Mouse (Mus musculus) kidney, adult 2 months (tissue): ENCODE measurements around the gene Huwe1. TPM values are rescaled to one million over a fixed set of nuclear protein-coding genes. Genes with fewer than 3 reads are reported as not detected.

Source experiments
- DNase-seq: peaks from one replicate; pipeline ENCODE4 v3.0.0; 2021
- H3K27ac ChIP-seq: fragments of 200-500 bp; 2 replicates; pipeline ENCODE4 v1.5.1; 2012; ENCODE audit warnings: low read depth, low read length, control low read depth, inconsistent platforms; ENCODE audit not compliant: insufficient read depth
- H3K27me3 ChIP-seq: fragments of 200-500 bp; replicated peaks from 2 replicates; pipeline ENCODE4 v1.6.1; 2012; ENCODE audit warnings: mild to moderate bottlenecking, moderate library complexity, low read length, inconsistent platforms; ENCODE audit not compliant: control insufficient read depth, insufficient read depth
- H3K36me3 ChIP-seq: fragments of 200-500 bp; 2 replicates; pipeline ENCODE4 v1.6.1; 2012; ENCODE audit warnings: mild to moderate bottlenecking, moderate library complexity, low read length, inconsistent platforms; ENCODE audit not compliant: control insufficient read depth, insufficient read depth
- H3K4me1 ChIP-seq: fragments of 200-500 bp; 2 replicates; pipeline ENCODE4 v1.6.1; 2011; ENCODE audit warnings: low read length; ENCODE audit not compliant: control insufficient read depth, insufficient read depth
- H3K4me3 ChIP-seq: fragments of 200-500 bp; 2 replicates; pipeline ENCODE4 v1.5.1; 2011; ENCODE audit warnings: mild to moderate bottlenecking, low read depth, low read length, control low read depth; ENCODE audit not compliant: insufficient read depth
- CTCF ChIP-seq: fragments of 200-500 bp; conservative IDR thresholded peaks from 2 replicates; pipeline ENCODE4 v1.5.1; 2011; ENCODE audit warnings: low read depth, mild to moderate bottlenecking, control low read depth, low read length, moderate library complexity, mixed read lengths; ENCODE audit not compliant: insufficient read depth, insufficient read length
- POLR2A ChIP-seq: fragments of 200-500 bp; IDR thresholded peaks from one replicate; pipeline ENCODE4 v1.6.1; 2011; ENCODE audit warnings: low read depth, low read length, control low read depth
- WGBS: fragments of 180-500 bp; shearing (Covaris S2); methylation state at CpG from one replicate; pipeline ENCODE4 v1.1.7; 2018; 5-methylcytosine and 5-hydroxymethylcytosine counted together
- polyA plus RNA-seq: library from polyadenylated mRNA; depleted of rRNA; stranded (reverse); fragments of >200 nt; gene quantifications from 2 replicates; pipeline ENCODE4 v1.2.3, GENCODE M21; 2012; rRNA removed

Huwe1 gene
- polyA plus RNA-seq: 49.6 and 52.0 TPM in 2 replicates

GRCm38 (mm10) chrX:151800701-151801511, at the start of gene Huwe1:
Gene Huwe1, plus strand, starts transcription at chrX:151800807.
- under 1% methylated on average over 29 of the region's 36 CpGs for WGBS
- peak within 1 kb of the TSS; percentile 79 for H3K4me3 ChIP-seq
- TF ChIP-seq POLR2A (no peak), CTCF (no peak)
- H3K36me3 ChIP-seq: no peaks in the 10 kb centered on the region
- H3K27ac ChIP-seq: peak within 1 kb of the TSS; percentile 77
- H3K27me3 ChIP-seq: no peaks in the 10 kb centered on the region
- no peaks in the 10 kb centered on the region; the same call in 1 of the 2 replicates for H3K4me1 ChIP-seq
- peak; percentile 72 for DNase-seq

GRCm38 (mm10) chrX:151780348-151780747, 20.3 kb upstream of the Huwe1 start:
- 82% methylated on average over 1 of the region's 1 CpGs for WGBS
- TF ChIP-seq CTCF (no peak), POLR2A (no peak)
- H3K27ac ChIP-seq: no peak overlapping the region
- H3K4me1 ChIP-seq: no peaks in the 10 kb centered on the region
- peak; percentile 8 for DNase-seq
- H3K27me3 ChIP-seq: no peaks in the 10 kb centered on the region
- no peaks in the 10 kb centered on the region for H3K36me3 ChIP-seq
- H3K4me3 ChIP-seq: no peak overlapping the region

DNA sequence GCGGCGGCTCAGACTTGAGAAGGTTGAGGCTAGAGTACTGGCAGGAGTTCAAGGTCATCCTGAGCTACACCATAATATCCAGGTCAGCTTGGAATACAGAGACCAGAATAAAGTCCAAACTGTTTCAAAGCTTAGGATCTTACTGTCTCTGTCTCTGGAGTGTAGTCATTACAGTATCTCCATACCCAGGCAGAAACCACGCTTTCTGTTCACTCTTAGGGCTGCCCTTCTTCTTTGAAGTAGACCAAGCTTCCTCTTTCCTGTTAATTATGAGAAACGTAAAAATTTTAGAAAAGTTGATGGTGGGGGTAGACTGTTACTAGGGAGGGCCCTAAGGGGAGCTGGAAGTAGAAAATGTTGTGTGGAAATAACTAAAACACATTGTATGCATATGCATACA, 17.7 kb upstream of the Huwe1 start:
- no peak overlapping the region for H3K4me3 ChIP-seq
- peak; percentile 36 for DNase-seq
- TF ChIP-seq CTCF: no peak
- TF ChIP-seq POLR2A: no peak
- H3K27me3 ChIP-seq: no peaks in the 10 kb centered on the region
- H3K36me3 ChIP-seq: no peaks in the 10 kb centered on the region
- WGBS: 49% methylated on average over 4 of the region's 4 CpGs
- no peaks in the 10 kb centered on the region for H3K4me1 ChIP-seq
- H3K27ac ChIP-seq: no peak overlapping the region

GRCm38 (mm10) chrX:151792766-151793165, 7.8 kb upstream of the Huwe1 start:
- no peak for DNase-seq
- TF ChIP-seq CTCF (no peak), POLR2A (no peak)
- no peaks in the 10 kb centered on the region for H3K4me1 ChIP-seq
- H3K4me3 ChIP-seq: no peak overlapping the region
- H3K27me3 ChIP-seq: no peaks in the 10 kb centered on the region
- no peak overlapping the region for H3K27ac ChIP-seq
- no peaks in the 10 kb centered on the region for H3K36me3 ChIP-seq
- WGBS: 28% methylated on average over 2 of the region's 2 CpGs

GRCm38 (mm10) chrX:151797970-151798369, 2.6 kb upstream of the Huwe1 start:
- Histone ChIP-seq H3K4me3 (no peak overlapping the region), H3K4me1 (no peaks in the 10 kb centered on the region), H3K27ac (no peak overlapping the region), H3K27me3 (no peaks in the 10 kb centered on the region), H3K36me3 (no peaks in the 10 kb centered on the region)
- no peak for DNase-seq
- no peak for TF ChIP-seq CTCF
- WGBS: 76% methylated on average over 1 of the region's 1 CpGs

GRCm38 (mm10) chrX:151802328-151802955, 1.8 kb downstream of the Huwe1 start:
- peak overlapping the region; percentile 50 for H3K4me3 ChIP-seq
- H3K27me3 ChIP-seq: no peaks in the 10 kb centered on the region
- no peaks in the 10 kb centered on the region for H3K36me3 ChIP-seq
- no peaks in the 10 kb centered on the region; the same call in 1 of the 2 replicates for H3K4me1 ChIP-seq
- H3K27ac ChIP-seq: peak overlapping the region; percentile 92
- WGBS: 1% methylated on average over 13 of the region's 13 CpGs
- DNase-seq: no peak
- TF ChIP-seq CTCF (no peak), POLR2A (no peak)
